Comparison of ENCODE assay signal across 20 mouse cellular contexts in the genomic region with DNA sequence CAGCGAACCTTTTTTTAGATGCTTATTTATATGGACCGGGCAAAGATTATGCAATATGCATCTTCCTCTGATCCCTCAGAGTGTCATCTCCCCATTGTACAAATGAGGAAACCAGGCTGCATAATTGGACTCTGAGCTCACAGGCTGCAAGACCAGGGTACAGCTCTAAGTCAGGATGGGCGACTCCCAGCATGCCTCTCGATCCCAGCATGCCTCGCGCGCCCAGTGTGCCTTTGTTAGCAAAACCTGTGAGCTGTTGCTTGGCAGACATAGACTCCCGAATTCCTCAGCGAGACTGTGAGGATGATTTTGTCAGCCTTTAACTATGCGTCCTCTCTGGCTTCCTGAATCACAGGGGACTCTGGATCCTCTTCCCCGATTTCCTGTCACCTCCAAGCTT.
DNase-seq lines count a peak whose midpoint lies in the region; ATAC-seq lines count a peak whose summit lies in the region.
"Had no signal": no experiment of that assay in that cellular context is flagged by ENCODE, and none has a peak within 500 bp of the region (broad histone marks: within the 10 kb centered on the region; RNA-seq: fewer than 3 reads in every experiment).

No protein-coding gene starts in this region.

- H3K27me3 ChIP-seq in midbrain, embryonic 16.5 days (ENCODE audit: control insufficient read depth, insufficient read depth, low read depth, low read length), result no peaks in the 10 kb centered on the region
- H3K27me3 ChIP-seq: forebrain, embryonic 13.5 days; hindbrain, embryonic 12.5 days; Patski had no signal

- no peaks in the 10 kb centered on the region for H3K4me1 ChIP-seq in midbrain, embryonic 16.5 days (ENCODE audit: control insufficient read depth, insufficient read depth, low read length)
- H3K4me1 ChIP-seq: forebrain, embryonic 13.5 days; heart, embryonic 13.5 days had no signal

- no peaks in the 10 kb centered on the region for H3K36me3 ChIP-seq in midbrain, embryonic 16.5 days (ENCODE audit: control insufficient read depth, insufficient read depth, low read length)
- H3K36me3 ChIP-seq: heart, embryonic 13.5 days; hindbrain, embryonic 12.5 days had no signal

- peak; percentile 30 for DNase-seq in right cerebral cortex, postnatal 14 days
- no peak for DNase-seq in right cerebral cortex, postnatal 4 days
- peak; percentile 37 for DNase-seq in Muller cell, postnatal 12 days (ENCODE audit: inconsistent ontology term)
- peak; percentile 65 for DNase-seq in brain, adult 2 months (ENCODE audit: low read depth, low spot score)
- DNase-seq in spleen, postnatal 10 days (ENCODE audit: low spot score in 2 of 2), result no peak
- DNase-seq: adrenal gland, postnatal 10 days; cerebellum, adult 18-20 months; cerebellum, adult 9-11 months; cerebellum, postnatal 36 days; forebrain, postnatal 0 days; gastrocnemius, postnatal 36 days; heart, adult 11 months; heart, postnatal 36 days had no signal

- H3K4me2 ChIP-seq in midbrain, embryonic 16.5 days (ENCODE audit: low read length), result no peak overlapping the region
- H3K4me2 ChIP-seq: forebrain, embryonic 13.5 days; heart, embryonic 13.5 days; hindbrain, embryonic 12.5 days had no signal

- 87% methylated on average over 11 of the region's 11 CpGs for WGBS in midbrain, embryonic 16.5 days

- no peaks in the 10 kb centered on the region for H3K9me3 ChIP-seq in midbrain, embryonic 16.5 days (replicated peaks; ENCODE audit: control insufficient read depth, low read length, poor library complexity, severe bottlenecking)

- H3K27ac ChIP-seq in midbrain, embryonic 16.5 days (ENCODE audit: low read length), result no peak overlapping the region
- H3K27ac ChIP-seq: forebrain, embryonic 13.5 days; heart, embryonic 13.5 days; hindbrain, embryonic 12.5 days; hindbrain, postnatal 0 days had no signal

- no peak for ATAC-seq in activated CD4-positive, CD25-positive, alpha-beta regulatory T cell, adult 4 months
- no peak for ATAC-seq in midbrain, embryonic 16.5 days
- ATAC-seq: forebrain, embryonic 13.5 days; forebrain, postnatal 0 days; hindbrain, postnatal 0 days; Patski had no signal

- no peak overlapping the region for H3K9ac ChIP-seq in midbrain, embryonic 16.5 days (ENCODE audit: low read depth, low read length)
- H3K9ac ChIP-seq: forebrain, embryonic 13.5 days; forebrain, postnatal 0 days; heart, embryonic 13.5 days; hindbrain, embryonic 12.5 days had no signal

- H3K4me3 ChIP-seq in midbrain, embryonic 16.5 days (ENCODE audit: low read depth, low read length), result no peak overlapping the region
- H3K4me3 ChIP-seq: forebrain, embryonic 13.5 days; heart, embryonic 13.5 days; hindbrain, embryonic 12.5 days had no signal

Comparison
In these comparisons a context has a peak if more than half of its experiments do, and no peak if none do; other contexts are left out.
1. DNase-seq: peak in right cerebral cortex, postnatal 14 days (single experiment), Muller cell, postnatal 12 days (single experiment) and brain, adult 2 months (single experiment); none in right cerebral cortex, postnatal 4 days (single experiment) and spleen, postnatal 10 days (0 of 2).